Mouse (Mus musculus) midbrain, postnatal 0 days (tissue): ENCODE measurements at regions not wholly inside any gene's neighbourhood (a gene's known extent, or its start where the extent isn't known, plus 50 kb on each side); places are given as distances from the start of the nearest gene placed in this dataset.
"Not testable (repeated sequence)": the region's sequence is repeated elsewhere in the genome, so short reads cannot be mapped to it uniquely, and the experiment has no call there.

Source experiments
- ATAC-seq: fragments of 200-750 bp; cut with Nextera tagmentation; 2 replicates; pipeline ENCODE4 v1.8.0; 2017; ENCODE audit warnings: moderate number of reproducible peaks, mild to moderate bottlenecking, moderate TSS enrichment, moderate library complexity; ENCODE audit not compliant: low FRiP score
- DNase-seq: peaks from one replicate; pipeline ENCODE4 v3.0.0-alpha.2; 2015; ENCODE audit warnings: low spot score
- H3K27ac ChIP-seq: fragments of 300-500 bp; sonication (generic); 2 replicates; pipeline ENCODE4 v1.5.1; 2014; ENCODE audit warnings: low read depth, mild to moderate bottlenecking, low read length, mixed read lengths
- H3K27me3 ChIP-seq: fragments of 300-500 bp; sonication (generic); 2 replicates; pipeline ENCODE4 v1.6.1; 2014; ENCODE audit warnings: low read length, control low read depth, mixed read lengths; ENCODE audit not compliant: insufficient read depth
- H3K36me3 ChIP-seq: fragments of 300-500 bp; sonication (generic); 2 replicates; pipeline ENCODE4 v1.6.1; 2014; ENCODE audit warnings: low read length, control low read depth, mixed read lengths; ENCODE audit not compliant: insufficient read depth
- H3K4me1 ChIP-seq: fragments of 300-500 bp; sonication (generic); 2 replicates; pipeline ENCODE4 v1.6.1; 2014; ENCODE audit warnings: mild to moderate bottlenecking, control low read depth, antibody characterized with exemption, low read length, mixed read lengths; ENCODE audit not compliant: insufficient read depth
- H3K4me2 ChIP-seq: fragments of 300-500 bp; sonication (generic); 2 replicates; pipeline ENCODE4 v1.6.1; 2014; ENCODE audit warnings: low read depth, mild to moderate bottlenecking, low read length, mixed read lengths; ENCODE audit not compliant: poor library complexity, severe bottlenecking
- H3K4me3 ChIP-seq: fragments of 300-500 bp; sonication (generic); 2 replicates; pipeline ENCODE4 v1.5.1; 2014; ENCODE audit warnings: low read depth, mild to moderate bottlenecking, low read length, moderate library complexity
- H3K9ac ChIP-seq: fragments of 300-500 bp; sonication (generic); replicated peaks from 2 replicates; pipeline ENCODE4 v1.6.1; 2014; ENCODE audit warnings: mild to moderate bottlenecking, low read length, moderate library complexity, mixed read lengths; ENCODE audit not compliant: poor library complexity, severe bottlenecking
- H3K9me3 ChIP-seq: fragments of 300-500 bp; sonication (generic); 2 replicates; pipeline ENCODE4 v1.6.1; 2016; ENCODE audit warnings: low read length, control low read depth
- CTCF ChIP-seq: IDR thresholded peaks from 2 replicates; pipeline ENCODE4 v1.5.1; 2016; ENCODE audit warnings: antibody characterized with exemption, mild to moderate bottlenecking
- WGBS: fragments of 180-500 bp; shearing (Covaris S2); extraction: QIAGEN DNeasy Blood & Tissue Kit; methylation state at CpG from one replicate; pipeline ENCODE4 v1.1.7; 2014; 5-methylcytosine and 5-hydroxymethylcytosine counted together

DNA sequence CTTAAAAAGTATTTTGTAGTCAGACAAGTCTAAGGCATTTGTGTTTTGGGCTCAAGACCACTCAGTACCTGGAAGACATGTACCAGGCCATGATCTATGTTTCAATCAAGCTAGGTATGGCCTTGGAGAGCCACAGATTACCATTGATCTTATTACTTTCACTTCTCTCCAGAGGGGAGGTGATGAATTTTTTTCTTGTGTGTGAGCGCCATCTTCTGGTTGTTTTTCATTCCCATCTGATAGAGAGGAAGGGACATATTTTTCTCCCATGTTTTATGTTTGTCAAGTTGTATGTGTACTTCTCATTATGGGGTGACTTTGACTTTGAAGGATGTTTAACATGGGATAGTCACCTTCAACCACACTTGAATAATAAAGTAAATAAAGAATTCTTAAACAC, 80.3 kb upstream of the Gm5150 start:
- Histone ChIP-seq H3K9me3 (no peaks in the 10 kb centered on the region), H3K4me1 (no peaks in the 10 kb centered on the region), H3K4me2 (no peak overlapping the region), H3K36me3 (no peaks in the 10 kb centered on the region), H3K27me3 (no peaks in the 10 kb centered on the region), H3K9ac (no peak overlapping the region), H3K4me3 (no peak overlapping the region), H3K27ac (no peak overlapping the region)
- WGBS, result 4% methylated on average over 1 of the region's 1 CpGs
- DNase-seq (peak; percentile 37), ATAC-seq (no peak)
- peak; percentile 60 for TF ChIP-seq CTCF

DNA sequence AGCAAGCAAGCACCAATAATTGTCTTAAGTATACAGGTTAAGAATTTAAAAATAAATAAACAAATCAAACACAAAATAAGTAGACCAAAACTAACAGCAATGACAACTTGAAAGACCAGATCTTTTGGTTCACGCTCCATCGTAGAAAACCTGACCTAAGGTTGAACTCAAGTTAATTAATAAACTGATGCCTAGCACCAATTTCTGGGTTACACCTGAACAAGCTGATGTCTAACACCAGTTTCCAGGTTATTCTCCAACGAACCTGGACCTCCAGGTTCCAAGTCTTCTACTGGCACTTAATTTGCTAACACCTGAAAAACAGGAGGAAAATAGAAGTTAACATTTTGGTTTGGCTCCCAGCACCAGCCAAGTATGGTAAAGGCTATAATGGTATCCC, 79.1 kb upstream of the Gm5150 start:
- TF ChIP-seq CTCF, result no peak
- ATAC-seq, result no peak

DNA sequence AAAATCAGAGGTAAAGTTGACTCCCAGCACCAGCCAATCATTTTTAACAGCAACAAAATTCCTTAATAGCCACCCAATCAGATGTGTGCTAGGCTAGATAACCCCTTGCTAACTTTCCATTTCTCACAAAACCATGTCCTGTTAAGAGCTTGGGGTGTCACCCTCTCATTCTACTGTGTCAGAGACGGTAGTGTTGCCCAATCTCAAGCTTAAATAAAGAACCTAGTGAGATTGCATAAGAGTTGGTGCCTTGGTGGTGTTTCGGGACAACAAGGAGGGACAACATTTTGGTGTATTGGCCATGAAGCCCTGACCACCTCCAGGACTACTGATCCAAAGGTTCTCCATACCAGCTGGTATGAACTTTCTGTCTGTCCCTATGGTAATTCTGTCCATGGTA, 72.9 kb upstream of the Gm5150 start:
- H3K27me3 ChIP-seq, result no peaks in the 10 kb centered on the region
- ATAC-seq (no peak), DNase-seq (no peak)
- 88% methylated on average over 2 of the region's 2 CpGs for WGBS
- H3K9ac ChIP-seq, result no peak overlapping the region
- no peaks in the 10 kb centered on the region for H3K4me1 ChIP-seq
- no peak overlapping the region for H3K4me2 ChIP-seq
- no peak overlapping the region for H3K4me3 ChIP-seq
- no peak overlapping the region for H3K27ac ChIP-seq
- H3K36me3 ChIP-seq, result no peaks in the 10 kb centered on the region
- H3K9me3 ChIP-seq, result no peaks in the 10 kb centered on the region
- TF ChIP-seq CTCF, result no peak

More for the DNA sequence above, 79.1 kb upstream of the Gm5150 start:
- Histone ChIP-seq H3K27me3 (no peaks in the 10 kb centered on the region), H3K27ac (no peak overlapping the region), H3K9ac (no peak overlapping the region), H3K4me1 (no peaks in the 10 kb centered on the region), H3K36me3 (no peaks in the 10 kb centered on the region), H3K9me3 (no peaks in the 10 kb centered on the region), H3K4me3 (no peak overlapping the region), H3K4me2 (no peak overlapping the region)
- WGBS, result 86% methylated on average over 3 of the region's 3 CpGs
- DNase-seq, result no peak

DNA sequence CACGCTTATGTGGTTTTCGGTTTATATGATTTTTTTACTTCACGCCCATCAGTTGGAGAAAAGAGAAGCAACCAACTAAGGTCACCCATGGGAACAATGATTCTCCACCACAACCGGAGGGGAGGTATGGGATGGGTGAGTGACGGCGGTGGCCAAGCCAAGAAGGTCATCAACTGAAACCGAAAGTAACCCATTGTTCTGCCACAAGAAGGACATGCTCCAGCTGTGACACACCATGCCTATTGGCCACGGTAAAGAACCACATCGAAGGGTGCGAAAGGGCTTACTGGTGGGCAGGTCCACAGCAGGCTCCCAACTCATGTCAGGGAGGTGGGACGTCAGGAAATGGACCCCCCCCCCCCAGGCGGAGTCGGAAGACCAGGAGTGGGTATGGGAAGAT, 65.7 kb upstream of the Gm5150 start:
- Histone ChIP-seq H3K27me3 (no peaks in the 10 kb centered on the region), H3K4me1 (no peaks in the 10 kb centered on the region), H3K4me3 (no peak overlapping the region), H3K9ac (no peak overlapping the region), H3K9me3 (no peaks in the 10 kb centered on the region), H3K27ac (no peak overlapping the region), H3K4me2 (no peak overlapping the region), H3K36me3 (no peaks in the 10 kb centered on the region)
- DNase-seq, result no peak
- 90% methylated on average over 13 of the region's 13 CpGs for WGBS
- TF ChIP-seq CTCF, result no peak
- ATAC-seq, result no peak

DNA sequence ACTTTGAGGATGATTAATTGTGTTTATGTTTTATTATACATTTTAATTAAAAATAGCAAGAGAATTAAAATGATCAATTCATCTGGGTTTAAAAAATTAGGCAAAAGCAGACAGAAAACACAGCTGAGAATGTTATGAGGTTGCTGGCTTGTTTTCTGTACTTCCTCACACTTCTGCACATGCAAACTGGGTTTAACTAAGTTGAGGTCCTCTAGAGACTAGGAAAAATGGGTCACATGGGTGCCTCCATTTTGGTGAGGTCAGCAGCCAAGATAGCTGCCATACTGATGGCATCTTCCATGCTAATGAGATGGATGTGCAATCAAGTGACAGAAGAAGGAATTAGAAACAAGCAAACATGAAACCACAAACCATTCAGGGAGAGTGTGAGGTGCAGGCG, 64.7 kb upstream of the Gm5150 start:
- TF ChIP-seq CTCF, result no peak
- DNase-seq (no peak), ATAC-seq (no peak)
- Histone ChIP-seq H3K4me3 (no peak overlapping the region), H3K4me2 (no peak overlapping the region), H3K27ac (no peak overlapping the region), H3K9ac (no peak overlapping the region), H3K9me3 (no peaks in the 10 kb centered on the region), H3K36me3 (no peaks in the 10 kb centered on the region), H3K4me1 (no peaks in the 10 kb centered on the region), H3K27me3 (no peaks in the 10 kb centered on the region)
- 97% methylated on average over 1 of the region's 1 CpGs for WGBS

DNA sequence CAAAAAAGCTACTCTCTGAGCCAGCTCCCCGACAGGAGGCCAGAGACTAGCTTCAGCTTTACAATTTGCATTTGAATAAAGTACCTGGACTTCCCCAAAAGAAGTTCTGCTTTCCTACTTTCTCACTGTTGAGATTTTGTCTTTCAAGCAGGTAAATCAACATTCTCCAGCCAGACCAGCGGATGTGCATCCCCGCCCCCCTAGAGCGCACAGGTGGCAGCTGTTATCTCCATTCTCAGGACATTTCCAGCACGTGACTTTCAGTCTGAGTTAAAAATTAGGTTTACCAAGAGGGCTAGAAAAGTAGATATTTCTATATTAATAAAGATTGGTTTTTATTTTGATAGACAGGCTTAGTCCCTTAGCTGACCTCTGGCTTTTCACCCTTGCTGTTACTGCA, 51.5 kb upstream of the Gm5150 start:
- not testable (repeated sequence) for H3K4me3 ChIP-seq, H3K9ac ChIP-seq, H3K4me2 ChIP-seq, H3K27me3 ChIP-seq, H3K4me1 ChIP-seq, H3K27ac ChIP-seq, ATAC-seq, H3K36me3 ChIP-seq, DNase-seq, H3K9me3 ChIP-seq
- 85% methylated on average over 5 of the region's 5 CpGs for WGBS
